Mouse (Mus musculus): ENCODE results near the gene Jhy. TPM values are rescaled to one million over a fixed set of nuclear protein-coding genes. Genes with fewer than 3 reads are reported as not detected.

Jhy gene
- total and polyA plus RNA-seq, 3 experiments, result 0.10 TPM; not detected in 2

GRCm38 (mm10) chr9:40874961-40875360, 89.0 kb downstream of the Jhy start:
- Histone ChIP-seq H3K4me1 (ENCODE audit: control insufficient read depth, insufficient read depth, low read length) (no peaks in the 10 kb centered on the region), H3K9ac (ENCODE audit: low read depth, low read length) (no peak overlapping the region), H3K36me3 (ENCODE audit: control insufficient read depth, insufficient read depth, low read length) (no peaks in the 10 kb centered on the region), H3K27ac (no peak overlapping the region), H3K79me2 (replicated peaks; ENCODE audit: control insufficient read depth, insufficient read depth, low read length) (no peaks in the 10 kb centered on the region), H3K4me3 (no peak overlapping the region), H3K27me3 (ENCODE audit: control insufficient read depth, insufficient read depth, low read length) (peaks cover 52% of the 10 kb centered on the region)
- TF ChIP-seq EP300 (IDR thresholded peaks at IDR 0.05; ENCODE audit: insufficient read depth, low read depth, low read length) (no peak), CTCF (IDR thresholded peaks at IDR 0.05) (no peak), POLR2A (IDR thresholded peaks at IDR 0.05; ENCODE audit: insufficient read depth, low read depth, low read length) (no peak)
- intact Hi-C loops (cut with DNase I), result loop anchor here (5.0 kb wide), 1 partner anchor 43 kb away; no protein-coding TSS in a partner anchor
- WGBS, result 6% methylated on average over 4 of the region's 4 CpGs
- DNase-seq, result no peak

- Histone ChIP-seq H3K36me3 (ENCODE audit: control insufficient read depth, insufficient read depth, low read length) (no peaks in the 10 kb centered on the region), H3K4me3 (no peak within 1 kb of the TSS), H3K9ac (ENCODE audit: low read depth, low read length) (no peak within 1 kb of the TSS), H3K79me2 (replicated peaks; ENCODE audit: control insufficient read depth, insufficient read depth, low read length) (no peaks in the 10 kb centered on the region), H3K4me1 (ENCODE audit: control insufficient read depth, insufficient read depth, low read length) (no peaks in the 10 kb centered on the region), H3K27ac (no peak within 1 kb of the TSS), H3K27me3 (ENCODE audit: control insufficient read depth, insufficient read depth, low read length) (peaks cover 51% of the 10 kb centered on the region)
- intact Hi-C loops (cut with DNase I), result loop anchor here (5.0 kb wide), 1 partner anchor 42 kb away; no protein-coding TSS in a partner anchor
- DNase-seq, result peak in 1 of 2 experiments; percentile 34
- WGBS, result 5% methylated on average over 32 of the region's 32 CpGs
- TF ChIP-seq CTCF (IDR thresholded peaks at IDR 0.05) (no peak), POLR2A (IDR thresholded peaks at IDR 0.05; ENCODE audit: insufficient read depth, low read depth, low read length) (no peak), EP300 (IDR thresholded peaks at IDR 0.05; ENCODE audit: insufficient read depth, low read depth, low read length) (no peak)
Measured at GRCm38 (mm10) chr9:40873556-40874470, 90.1 kb downstream of the Jhy start, which contains the start of gene Bsx. Bsx (plus strand) TSS chr9:40874127.

GRCm38 (mm10) chr9:40872156-40872478, 91.8 kb downstream of the Jhy start:
- peaks cover 40% of the 10 kb centered on the region for H3K27me3 ChIP-seq (ENCODE audit: control insufficient read depth, insufficient read depth, low read length)
- no peaks in the 10 kb centered on the region for H3K36me3 ChIP-seq (ENCODE audit: control insufficient read depth, insufficient read depth, low read length)
- H3K9ac ChIP-seq (ENCODE audit: low read depth, low read length), result no peak overlapping the region; the same call in 1 of the 2 replicates
- intact Hi-C loops (cut with DNase I), result loop anchor here (5.0 kb wide), 1 partner anchor 40 kb away; no protein-coding TSS in a partner anchor
- peak overlapping the region; percentile 20; the same call in 1 of the 2 replicates for H3K4me3 ChIP-seq
- WGBS, result 10% methylated on average over 8 of the region's 8 CpGs
- no peaks in the 10 kb centered on the region for H3K79me2 ChIP-seq (replicated peaks; ENCODE audit: control insufficient read depth, insufficient read depth, low read length)
- TF ChIP-seq POLR2A (IDR thresholded peaks at IDR 0.05; ENCODE audit: insufficient read depth, low read depth, low read length) (no peak), CTCF (IDR thresholded peaks at IDR 0.05) (peak; percentile 66)
- no peaks in the 10 kb centered on the region for H3K4me1 ChIP-seq (ENCODE audit: control insufficient read depth, insufficient read depth, low read length)
- no peak overlapping the region for H3K27ac ChIP-seq
- DNase-seq, result peak in 1 of 2 experiments; percentile 34

GRCm38 (mm10) chr9:40871369-40872155, 92.4 kb downstream of the Jhy start:
- no peak for DNase-seq
- H3K9ac ChIP-seq (ENCODE audit: low read depth, low read length), result no peak overlapping the region; the same call in 1 of the 2 replicates
- H3K36me3 ChIP-seq (ENCODE audit: control insufficient read depth, insufficient read depth, low read length), result no peaks in the 10 kb centered on the region
- 3% methylated on average over 34 of the region's 34 CpGs for WGBS
- no peak overlapping the region for H3K27ac ChIP-seq
- TF ChIP-seq CTCF (IDR thresholded peaks at IDR 0.05) (no peak), EP300 (IDR thresholded peaks at IDR 0.05; ENCODE audit: insufficient read depth, low read depth, low read length) (no peak), POLR2A (IDR thresholded peaks at IDR 0.05; ENCODE audit: insufficient read depth, low read depth, low read length) (no peak)
- intact Hi-C loops (cut with DNase I), result loop anchor here (5.0 kb wide), 1 partner anchor 39 kb away; no protein-coding TSS in a partner anchor
- H3K4me1 ChIP-seq (ENCODE audit: control insufficient read depth, insufficient read depth, low read length), result no peaks in the 10 kb centered on the region
- H3K4me3 ChIP-seq, result peak overlapping the region; percentile 20; the same call in 1 of the 2 replicates
- H3K79me2 ChIP-seq (replicated peaks; ENCODE audit: control insufficient read depth, insufficient read depth, low read length), result no peaks in the 10 kb centered on the region
- H3K27me3 ChIP-seq (ENCODE audit: control insufficient read depth, insufficient read depth, low read length), result peaks cover 37% of the 10 kb centered on the region

GRCm38 (mm10) chr9:40870331-40870730, 93.6 kb downstream of the Jhy start:
- H3K36me3 ChIP-seq (ENCODE audit: control insufficient read depth, insufficient read depth, low read length), result no peaks in the 10 kb centered on the region
- TF ChIP-seq EP300 (IDR thresholded peaks at IDR 0.05; ENCODE audit: insufficient read depth, low read depth, low read length) (no peak), CTCF (IDR thresholded peaks at IDR 0.05) (no peak)
- intact Hi-C loops (cut with DNase I), result loop anchor here (5.0 kb wide), 1 partner anchor 38 kb away; no protein-coding TSS in a partner anchor
- H3K79me2 ChIP-seq (replicated peaks; ENCODE audit: control insufficient read depth, insufficient read depth, low read length), result no peaks in the 10 kb centered on the region
- no peaks in the 10 kb centered on the region for H3K4me1 ChIP-seq (ENCODE audit: control insufficient read depth, insufficient read depth, low read length)
- 80% methylated on average over 5 of the region's 5 CpGs for WGBS
- no peak overlapping the region for H3K4me3 ChIP-seq
- no peak overlapping the region for H3K9ac ChIP-seq (ENCODE audit: low read depth, low read length)
- DNase-seq, result no peak
- H3K27me3 ChIP-seq (ENCODE audit: control insufficient read depth, insufficient read depth, low read length), result peaks cover 29% of the 10 kb centered on the region
- H3K27ac ChIP-seq, result no peak overlapping the region
